Mouse (Mus musculus): ENCODE measurements around the gene Ttll11. TPM values are rescaled to one million over a fixed set of nuclear protein-coding genes. Genes with fewer than 3 reads are reported as not detected.

The Ttll11 gene
- polyA plus RNA-seq, 1 experiment from 2014 or later = 0.34 TPM

- Histone ChIP-seq H3K4me3 (replicated peaks; ENCODE audit: low read length) (no peak overlapping the region), H3K4me2 (ENCODE audit: low read depth, low read length) (no peak overlapping the region), H3K4me1 (ENCODE audit: control insufficient read depth, insufficient read depth, low read length) (peaks cover 8% of the 10 kb centered on the region; the same call in 1 of the 2 replicates), H3K27me3 (ENCODE audit: control insufficient read depth, insufficient read depth, low read length) (no peaks in the 10 kb centered on the region), H3K9me3 (replicated peaks; ENCODE audit: control insufficient read depth, low read length) (no peaks in the 10 kb centered on the region), H3K9ac (ENCODE audit: low read length) (no peak overlapping the region), H3K27ac (ENCODE audit: low read length) (no peak overlapping the region), H3K36me3 (ENCODE audit: control insufficient read depth, insufficient read depth, low read length) (no peaks in the 10 kb centered on the region)
- WGBS = 60% methylated on average over 11 of the region's 11 CpGs
- no peak for ATAC-seq (ENCODE audit: insufficient read depth, low FRiP score)
These were observed 133.9 kb downstream of the Ttll11 start for GRCm38 (mm10) chr2:35845611-35846504.

DNA sequence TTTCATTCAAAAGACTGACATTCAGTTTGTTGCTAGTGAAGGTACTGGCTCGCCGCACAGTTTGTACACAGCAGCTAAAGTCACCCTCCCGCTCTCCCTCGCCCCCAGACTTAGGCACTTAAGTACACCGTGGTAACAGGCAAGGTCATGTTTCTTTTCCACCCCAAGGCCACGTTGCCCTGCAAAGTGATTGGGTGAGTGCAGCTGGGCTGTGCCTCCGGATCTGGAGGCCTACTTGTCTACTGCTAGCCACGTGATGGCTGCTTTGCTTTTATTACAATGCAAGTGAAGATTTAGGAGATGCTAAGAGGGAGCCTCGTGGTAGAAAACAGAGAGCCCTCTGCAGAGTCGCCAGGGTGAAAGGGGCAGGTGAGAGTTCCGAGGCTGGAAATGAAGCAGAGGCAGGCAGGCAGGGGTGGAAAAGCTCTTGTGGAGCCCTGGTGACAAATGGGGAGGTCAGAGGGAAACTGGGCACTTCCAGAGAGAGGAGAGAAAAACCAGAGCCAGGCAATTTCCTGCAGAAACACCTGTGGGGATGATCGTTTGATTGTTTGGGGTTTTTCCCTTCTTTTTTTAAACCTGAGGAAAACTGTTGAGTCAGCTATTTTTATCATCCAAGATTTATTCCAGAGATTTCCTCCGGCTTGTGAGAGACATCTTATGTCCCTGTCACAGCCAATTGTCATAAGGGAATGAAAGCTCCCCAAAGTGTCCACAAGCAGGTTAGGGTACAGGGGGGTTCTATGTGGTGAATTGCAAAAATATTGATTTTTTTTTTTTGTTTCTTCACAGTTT, 135.6 kb downstream of the Ttll11 start:
- no peak overlapping the region for H3K9ac ChIP-seq (ENCODE audit: low read length)
- no peak for ATAC-seq (ENCODE audit: insufficient read depth, low FRiP score)
- no peak overlapping the region for H3K27ac ChIP-seq (ENCODE audit: low read length)
- no peak overlapping the region for H3K4me3 ChIP-seq (replicated peaks; ENCODE audit: low read length)
- H3K9me3 ChIP-seq (replicated peaks; ENCODE audit: control insufficient read depth, low read length) = no peaks in the 10 kb centered on the region
- no peaks in the 10 kb centered on the region for H3K36me3 ChIP-seq (ENCODE audit: control insufficient read depth, insufficient read depth, low read length)
- WGBS = 31% methylated on average over 13 of the region's 13 CpGs
- H3K4me1 ChIP-seq (ENCODE audit: control insufficient read depth, insufficient read depth, low read length) = peaks cover 7% of the 10 kb centered on the region; the same call in 1 of the 2 replicates
- no peaks in the 10 kb centered on the region for H3K27me3 ChIP-seq (ENCODE audit: control insufficient read depth, insufficient read depth, low read length)
- no peak overlapping the region for H3K4me2 ChIP-seq (ENCODE audit: low read depth, low read length)

GRCm38 (mm10) chr2:35842780-35843474, 136.8 kb downstream of the Ttll11 start:
- Histone ChIP-seq H3K27ac (ENCODE audit: low read length) (no peak overlapping the region), H3K27me3 (ENCODE audit: control insufficient read depth, insufficient read depth, low read length) (no peaks in the 10 kb centered on the region), H3K4me2 (ENCODE audit: low read depth, low read length) (no peak overlapping the region), H3K36me3 (ENCODE audit: control insufficient read depth, insufficient read depth, low read length) (no peaks in the 10 kb centered on the region), H3K9me3 (replicated peaks; ENCODE audit: control insufficient read depth, low read length) (no peaks in the 10 kb centered on the region), H3K4me1 (ENCODE audit: control insufficient read depth, insufficient read depth, low read length) (peaks cover 7% of the 10 kb centered on the region; the same call in 1 of the 2 replicates), H3K4me3 (replicated peaks; ENCODE audit: low read length) (no peak overlapping the region), H3K9ac (ENCODE audit: low read length) (no peak overlapping the region)
- ATAC-seq (ENCODE audit: insufficient read depth, low FRiP score) = no peak
- WGBS = 86% methylated on average over 16 of the region's 16 CpGs

GRCm38 (mm10) chr2:35841841-35842420, 137.8 kb downstream of the Ttll11 start:
- H3K4me2 ChIP-seq (ENCODE audit: low read depth, low read length) = peak overlapping the region; percentile 3; the same call in 1 of the 2 replicates
- no peaks in the 10 kb centered on the region for H3K36me3 ChIP-seq (ENCODE audit: control insufficient read depth, insufficient read depth, low read length)
- peaks cover 8% of the 10 kb centered on the region for H3K9me3 ChIP-seq (replicated peaks; ENCODE audit: control insufficient read depth, low read length)
- WGBS = 58% methylated on average over 4 of the region's 4 CpGs
- H3K27ac ChIP-seq (ENCODE audit: low read length) = peak overlapping the region; percentile 81
- no peak overlapping the region for H3K4me3 ChIP-seq (replicated peaks; ENCODE audit: low read length)
- H3K4me1 ChIP-seq (ENCODE audit: control insufficient read depth, insufficient read depth, low read length) = peaks cover 7% of the 10 kb centered on the region; the same call in 1 of the 2 replicates
- no peak for ATAC-seq (ENCODE audit: insufficient read depth, low FRiP score)
- no peaks in the 10 kb centered on the region for H3K27me3 ChIP-seq (ENCODE audit: control insufficient read depth, insufficient read depth, low read length)
- H3K9ac ChIP-seq (ENCODE audit: low read length) = no peak overlapping the region

DNA sequence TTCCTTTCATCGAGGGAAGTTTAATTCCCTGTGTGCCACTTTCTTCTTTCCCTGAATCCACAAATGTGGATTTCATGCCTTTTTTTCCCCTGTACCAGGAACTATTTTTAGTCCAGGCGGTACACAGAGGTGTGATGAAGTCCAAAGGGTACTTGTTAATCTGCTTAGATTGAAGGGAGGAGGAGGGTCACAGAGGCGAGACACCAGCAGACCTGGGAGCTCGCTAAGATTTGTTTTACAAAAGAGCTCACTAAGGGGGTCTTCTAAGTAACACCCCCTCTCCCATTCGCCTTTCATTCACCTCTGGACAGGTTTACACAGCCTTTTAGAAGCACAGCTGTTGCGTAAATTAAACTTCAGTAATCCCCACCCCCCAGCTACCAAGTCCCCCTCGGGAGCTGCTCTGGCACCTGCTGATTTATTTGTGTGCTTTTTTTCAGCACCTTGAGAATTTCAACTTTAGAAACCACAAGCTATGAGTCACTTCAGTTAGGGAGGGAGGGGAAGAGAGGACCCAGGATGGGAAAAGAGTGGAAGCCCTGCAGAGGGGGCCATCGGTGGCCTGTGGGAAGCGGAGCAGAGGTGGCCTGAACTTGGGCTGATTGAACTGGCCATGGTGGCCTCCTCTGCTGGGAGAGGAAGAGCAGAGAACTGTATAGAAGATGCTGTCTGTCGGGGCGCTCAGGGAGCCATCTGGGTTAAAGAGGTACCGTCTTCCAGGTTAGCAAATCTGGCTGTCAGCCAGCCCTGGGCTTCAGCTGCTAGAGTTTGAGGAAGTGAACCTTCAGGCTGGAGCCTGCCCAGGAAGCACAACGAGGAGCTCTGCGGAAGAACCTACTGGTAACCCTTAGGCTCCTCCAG, 138.5 kb downstream of the Ttll11 start:
- ATAC-seq (ENCODE audit: insufficient read depth, low FRiP score) = peak; percentile 80
- peak overlapping the region; percentile 81 for H3K27ac ChIP-seq (ENCODE audit: low read length)
- no peaks in the 10 kb centered on the region for H3K36me3 ChIP-seq (ENCODE audit: control insufficient read depth, insufficient read depth, low read length)
- no peak overlapping the region for H3K4me3 ChIP-seq (replicated peaks; ENCODE audit: low read length)
- no peak overlapping the region for H3K9ac ChIP-seq (ENCODE audit: low read length)
- H3K9me3 ChIP-seq (replicated peaks; ENCODE audit: control insufficient read depth, low read length) = peaks cover 14% of the 10 kb centered on the region
- H3K4me1 ChIP-seq (ENCODE audit: control insufficient read depth, insufficient read depth, low read length) = peaks cover 7% of the 10 kb centered on the region; the same call in 1 of the 2 replicates
- peak overlapping the region; percentile 3 for H3K4me2 ChIP-seq (ENCODE audit: low read depth, low read length)
- 17% methylated on average over 14 of the region's 14 CpGs for WGBS
- no peaks in the 10 kb centered on the region for H3K27me3 ChIP-seq (ENCODE audit: control insufficient read depth, insufficient read depth, low read length)

DNA sequence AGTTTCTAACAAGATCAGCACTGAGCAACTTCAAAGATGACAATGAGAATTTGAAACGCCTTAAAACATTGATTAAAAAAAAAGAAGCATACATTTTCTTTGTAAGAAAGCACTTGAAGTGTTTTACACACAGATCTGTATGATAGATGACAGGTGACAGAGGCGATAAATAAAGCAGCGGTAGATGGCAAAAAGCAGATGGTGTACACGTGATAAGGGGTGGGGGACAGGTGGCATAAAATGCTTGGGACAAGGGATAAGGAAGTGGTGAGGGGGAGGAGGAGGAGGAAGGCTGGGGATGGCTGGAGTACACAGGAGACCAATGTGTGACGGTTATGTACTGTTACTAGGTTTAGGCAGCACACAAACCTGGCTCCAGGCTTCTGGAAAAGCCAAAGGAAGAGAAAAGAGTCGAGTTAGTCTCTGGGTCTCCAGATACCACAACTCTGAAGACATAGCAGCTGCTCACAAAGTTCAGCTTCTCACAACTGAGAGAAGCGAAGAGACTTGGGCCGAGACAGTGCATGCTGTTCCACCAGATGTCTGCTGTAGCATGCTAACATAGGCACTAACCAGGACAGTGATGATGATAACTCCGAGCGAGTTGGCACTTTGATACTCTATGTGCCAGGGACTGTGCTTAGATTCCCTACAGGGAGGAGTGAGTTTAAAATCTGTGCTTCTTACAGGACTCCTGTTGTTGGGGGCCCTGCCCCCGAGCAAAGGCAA, 140.8 kb downstream of the Ttll11 start:
- no peak for ATAC-seq (ENCODE audit: insufficient read depth, low FRiP score)
- no peaks in the 10 kb centered on the region for H3K27me3 ChIP-seq (ENCODE audit: control insufficient read depth, insufficient read depth, low read length)
- 63% methylated on average over 11 of the region's 11 CpGs for WGBS
- no peak overlapping the region for H3K27ac ChIP-seq (ENCODE audit: low read length)
- no peak overlapping the region for H3K4me3 ChIP-seq (replicated peaks; ENCODE audit: low read length)
- no peak overlapping the region for H3K9ac ChIP-seq (ENCODE audit: low read length)
- H3K4me2 ChIP-seq (ENCODE audit: low read depth, low read length) = no peak overlapping the region
- peaks cover 7% of the 10 kb centered on the region; the same call in 1 of the 2 replicates for H3K4me1 ChIP-seq (ENCODE audit: control insufficient read depth, insufficient read depth, low read length)
- peaks cover 14% of the 10 kb centered on the region for H3K9me3 ChIP-seq (replicated peaks; ENCODE audit: control insufficient read depth, low read length)
- no peaks in the 10 kb centered on the region for H3K36me3 ChIP-seq (ENCODE audit: control insufficient read depth, insufficient read depth, low read length)

GRCm38 (mm10) chr2:35834198-35834913, 145.4 kb downstream of the Ttll11 start:
- 95% methylated on average over 10 of the region's 10 CpGs for WGBS
- no peaks in the 10 kb centered on the region for H3K27me3 ChIP-seq (ENCODE audit: control insufficient read depth, insufficient read depth, low read length)
- peaks cover 14% of the 10 kb centered on the region for H3K9me3 ChIP-seq (replicated peaks; ENCODE audit: control insufficient read depth, low read length)
- 0 out of 2 replicates have a peak, but pooled peaks cover 10% of the 10 kb centered on the region for H3K4me1 ChIP-seq (ENCODE audit: control insufficient read depth, insufficient read depth, low read length)
- ATAC-seq (ENCODE audit: insufficient read depth, low FRiP score) = no peak
- H3K27ac ChIP-seq (ENCODE audit: low read length) = no peak overlapping the region
- H3K4me2 ChIP-seq (ENCODE audit: low read depth, low read length) = no peak overlapping the region
- no peak overlapping the region for H3K4me3 ChIP-seq (replicated peaks; ENCODE audit: low read length)
- H3K36me3 ChIP-seq (ENCODE audit: control insufficient read depth, insufficient read depth, low read length) = no peaks in the 10 kb centered on the region
- no peak overlapping the region for H3K9ac ChIP-seq (ENCODE audit: low read length)
